Mouse (Mus musculus) kidney, adult 2 months (tissue): ENCODE measurements around the gene Fgd4.

ENCODE experiments used
- CTCF ChIP-seq: fragments of 200-500 bp; conservative IDR thresholded peaks from 2 replicates; pipeline ENCODE4 v1.5.1; 2011; ENCODE audit warnings: low read depth, mild to moderate bottlenecking, control low read depth, low read length, moderate library complexity, mixed read lengths; ENCODE audit not compliant: insufficient read depth, insufficient read length
- POLR2A ChIP-seq: fragments of 200-500 bp; IDR thresholded peaks from one replicate; pipeline ENCODE4 v1.6.1; 2011; ENCODE audit warnings: low read depth, low read length, control low read depth

DNA sequence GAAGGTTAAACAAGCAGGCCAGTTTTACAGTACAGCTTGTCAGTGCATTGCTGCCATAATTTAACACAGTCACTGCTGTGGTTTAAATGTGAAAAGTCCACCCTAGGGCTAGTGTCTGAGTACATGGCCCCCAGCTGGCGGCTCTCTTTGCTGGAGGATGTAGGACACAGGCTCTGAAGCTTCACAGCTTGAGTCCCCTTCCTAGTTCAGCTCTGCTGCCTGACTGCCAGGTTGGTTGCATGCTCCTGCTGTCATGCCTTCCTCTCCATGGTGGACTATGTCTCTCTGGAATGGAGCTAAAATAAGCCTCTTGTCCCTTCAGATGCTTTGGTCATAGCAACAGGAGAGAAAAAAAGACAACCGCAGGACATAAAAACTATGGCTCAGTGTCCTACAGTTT is 46.3 kb downstream of the Fgd4 start:
- TF ChIP-seq POLR2A (no peak), CTCF (no peak)
